Mouse (Mus musculus) lung, postnatal 0 days (tissue): Measurements from ENCODE around the gene Hnrnpdl.

Experiments
- CTCF ChIP-seq: IDR thresholded peaks from 2 replicates; pipeline ENCODE4 v1.5.1; 2016; ENCODE audit warnings: antibody characterized with exemption, mild to moderate bottlenecking
- EP300 ChIP-seq: IDR thresholded peaks from 2 replicates; pipeline ENCODE4 v1.6.1; 2016; ENCODE audit warnings: antibody characterized with exemption, mild to moderate bottlenecking, control low read depth

DNA sequence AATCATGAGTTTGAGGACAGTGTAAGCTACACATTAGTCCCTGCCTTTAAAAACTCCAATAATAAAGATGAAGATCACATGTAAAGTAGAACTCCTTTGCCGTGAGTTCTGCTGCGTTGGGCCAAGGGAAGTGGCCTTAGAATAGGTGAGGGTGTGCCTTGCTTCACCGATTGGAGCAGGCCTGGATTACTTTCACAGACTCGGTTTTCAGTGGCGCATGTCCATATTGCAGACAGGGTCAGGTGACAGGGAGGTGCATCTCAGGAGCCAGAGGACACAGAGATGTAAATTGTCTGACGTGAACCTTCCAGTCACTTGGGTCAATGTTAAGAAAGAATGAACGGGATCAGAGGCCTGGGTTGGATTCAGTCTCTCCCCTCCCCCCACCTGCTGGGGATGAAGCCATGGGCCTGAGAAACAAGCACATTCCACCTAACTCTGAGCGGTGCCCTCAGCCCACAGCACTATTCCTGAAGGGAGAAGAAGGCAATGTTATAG lies 7.7 kb upstream of the Hnrnpdl start:
- TF ChIP-seq CTCF (no peak), EP300 (no peak)
